Mouse (Mus musculus) thymus, adult 2 months (tissue): ENCODE measurements around the gene Tmem33. TPM values are rescaled to one million over a fixed set of nuclear protein-coding genes. Genes with fewer than 3 reads are reported as not detected.

ENCODE experiments used
- DNase-seq: peaks from one replicate; pipeline ENCODE4 v3.0.0; 2021
- H3K27ac ChIP-seq: fragments of 200-500 bp; 2 replicates; pipeline ENCODE4 v1.5.1; 2012; ENCODE audit warnings: low read length, control low read depth; ENCODE audit not compliant: control insufficient read depth, insufficient read depth
- H3K27me3 ChIP-seq: fragments of 200-500 bp; 2 replicates; pipeline ENCODE4 v1.6.1; 2012; ENCODE audit warnings: mild to moderate bottlenecking, low read length, moderate library complexity, mixed read lengths; ENCODE audit not compliant: control insufficient read depth, insufficient read depth
- H3K36me3 ChIP-seq: fragments of 200-500 bp; 2 replicates; pipeline ENCODE4 v1.6.1; 2012; ENCODE audit warnings: mild to moderate bottlenecking, low read length, moderate library complexity; ENCODE audit not compliant: control insufficient read depth, insufficient read depth
- H3K4me1 ChIP-seq: fragments of 200-500 bp; replicated peaks from 2 replicates; pipeline ENCODE4 v1.6.1; 2012; ENCODE audit warnings: low read length; ENCODE audit not compliant: control insufficient read depth, insufficient read depth
- H3K4me3 ChIP-seq: fragments of 200-500 bp; 2 replicates; pipeline ENCODE4 v1.5.1; 2012; ENCODE audit warnings: mild to moderate bottlenecking, low read length, control low read depth, moderate library complexity; ENCODE audit not compliant: control insufficient read depth, insufficient read depth
- CTCF ChIP-seq: fragments of 200-500 bp; IDR thresholded peaks from 2 replicates; pipeline ENCODE4 v1.5.1; 2012; ENCODE audit warnings: mild to moderate bottlenecking, control low read depth, low read length, moderate library complexity, borderline replicate concordance; ENCODE audit not compliant: control insufficient read depth, poor library complexity, insufficient read depth; ENCODE audit errors: extremely low read depth
- POLR2A ChIP-seq: fragments of 200-500 bp; IDR thresholded peaks from 2 replicates; pipeline ENCODE4 v1.6.1; 2012; ENCODE audit warnings: mild to moderate bottlenecking, low read length, control low read depth, moderate library complexity; ENCODE audit not compliant: control insufficient read depth, poor library complexity, insufficient read depth; ENCODE audit errors: extremely low read depth
- WGBS: fragments of 180-500 bp; shearing (Covaris S2); methylation state at CpG from one replicate; pipeline ENCODE4 v1.1.7; 2018; 5-methylcytosine and 5-hydroxymethylcytosine counted together
- polyA plus RNA-seq: library from polyadenylated mRNA; depleted of rRNA; stranded (reverse); fragments of >200 nt; gene quantifications from 2 replicates; pipeline ENCODE4 v1.2.3, GENCODE M21; 2012

Tmem33 gene
- polyA plus RNA-seq, 1 experiment = 161 TPM

GRCm38 (mm10) chr5:67300926-67301597 lies 40.7 kb downstream of the Tmem33 start:
- TF ChIP-seq CTCF (no peak), POLR2A (no peak)
- DNase-seq = no peak
- no peak overlapping the region for H3K4me3 ChIP-seq
- 99% methylated on average over 8 of the region's 8 CpGs for WGBS
- H3K27me3 ChIP-seq = no peaks in the 10 kb centered on the region
- H3K36me3 ChIP-seq = no peaks in the 10 kb centered on the region
- H3K4me1 ChIP-seq = peaks cover 8% of the 10 kb centered on the region
- H3K27ac ChIP-seq = no peak overlapping the region

- DNase-seq = no peak
- no peak for TF ChIP-seq CTCF
- TF ChIP-seq POLR2A = no peak
- no peak overlapping the region for H3K27ac ChIP-seq
- H3K4me1 ChIP-seq = peaks cover 8% of the 10 kb centered on the region
- 68% methylated on average over 5 of the region's 8 CpGs for WGBS
- no peaks in the 10 kb centered on the region for H3K36me3 ChIP-seq
- no peak overlapping the region for H3K4me3 ChIP-seq
- H3K27me3 ChIP-seq = no peaks in the 10 kb centered on the region
Observed at GRCm38 (mm10) chr5:67301722-67302331, 41.5 kb downstream of the Tmem33 start.

- 100% methylated on average over 1 of the region's 1 CpGs for WGBS
- peaks cover 13% of the 10 kb centered on the region for H3K4me1 ChIP-seq
- TF ChIP-seq CTCF (no peak), POLR2A (no peak)
Observed at GRCm38 (mm10) chr5:67303816-67304215, 43.5 kb downstream of the Tmem33 start.

GRCm38 (mm10) chr5:67306698-67307521 lies 46.5 kb downstream of the Tmem33 start, which contains the start of gene Slc30a9:
Slc30a9 (plus strand) TSS chr5:67306955.
- H3K27ac ChIP-seq = no peak within 1 kb of the TSS
- 0 out of 2 replicates have a peak, but pooled peaks have one; percentile 22 for TF ChIP-seq CTCF
- peak; percentile 89 for TF ChIP-seq POLR2A
- under 1% methylated on average over 83 of the region's 83 CpGs for WGBS
- H3K36me3 ChIP-seq = no peaks in the 10 kb centered on the region
- peak within 1 kb of the TSS; percentile 78 for H3K4me3 ChIP-seq
- H3K4me1 ChIP-seq = peaks cover 5% of the 10 kb centered on the region
- H3K27me3 ChIP-seq = no peaks in the 10 kb centered on the region
- peak; percentile 91 for DNase-seq

More at GRCm38 (mm10) chr5:67303816-67304215, 43.5 kb downstream of the Tmem33 start:
- DNase-seq = no peak
- H3K4me3 ChIP-seq = no peak overlapping the region
- H3K27ac ChIP-seq = no peak overlapping the region
- no peaks in the 10 kb centered on the region for H3K36me3 ChIP-seq
- no peaks in the 10 kb centered on the region for H3K27me3 ChIP-seq

GRCm38 (mm10) chr5:67307659-67308222 lies 47.4 kb downstream of the Tmem33 start:
- peak overlapping the region; percentile 78; the same call in 1 of the 2 replicates for H3K4me3 ChIP-seq
- TF ChIP-seq POLR2A (no peak), CTCF (no peak)
- H3K36me3 ChIP-seq = no peaks in the 10 kb centered on the region
- no peak overlapping the region for H3K27ac ChIP-seq
- WGBS = 44% methylated on average over 13 of the region's 13 CpGs
- H3K4me1 ChIP-seq = peaks cover 5% of the 10 kb centered on the region
- DNase-seq = no peak
- H3K27me3 ChIP-seq = no peaks in the 10 kb centered on the region
